Mouse (Mus musculus) gonadal fat pad, adult 2 months (tissue): ENCODE data around the gene 4921536K21Rik. TPM values are rescaled to one million over a fixed set of nuclear protein-coding genes. Genes with fewer than 3 reads are reported as not detected.

Experiments
- DNase-seq: peaks from one replicate; pipeline ENCODE4 v3.0.0-alpha.2; 2012; ENCODE audit warnings: low read depth
- polyA plus RNA-seq: library from polyadenylated mRNA; depleted of rRNA; stranded (reverse); fragments of >200 nt; gene quantifications from 2 replicates; pipeline ENCODE4 v1.2.3, GENCODE M21; 2012; rRNA removed

Gene 4921536K21Rik
- polyA plus RNA-seq, 1 experiment, result 1.9 TPM

- no peak for DNase-seq
These were observed 39.1 kb downstream of the 4921536K21Rik start for GRCm38 (mm10) chr11:3855846-3856245.

- no peak for DNase-seq
These were observed 40.7 kb downstream of the 4921536K21Rik start for GRCm38 (mm10) chr11:3854156-3854555.

- no peak for DNase-seq
These were observed 41.3 kb downstream of the 4921536K21Rik start for GRCm38 (mm10) chr11:3853481-3854034.

- DNase-seq, result no peak
These were observed 41.9 kb downstream of the 4921536K21Rik start for GRCm38 (mm10) chr11:3853031-3853430.

GRCm38 (mm10) chr11:3851872-3852271 is 43.0 kb downstream of the 4921536K21Rik start:
- DNase-seq, result no peak

DNA sequence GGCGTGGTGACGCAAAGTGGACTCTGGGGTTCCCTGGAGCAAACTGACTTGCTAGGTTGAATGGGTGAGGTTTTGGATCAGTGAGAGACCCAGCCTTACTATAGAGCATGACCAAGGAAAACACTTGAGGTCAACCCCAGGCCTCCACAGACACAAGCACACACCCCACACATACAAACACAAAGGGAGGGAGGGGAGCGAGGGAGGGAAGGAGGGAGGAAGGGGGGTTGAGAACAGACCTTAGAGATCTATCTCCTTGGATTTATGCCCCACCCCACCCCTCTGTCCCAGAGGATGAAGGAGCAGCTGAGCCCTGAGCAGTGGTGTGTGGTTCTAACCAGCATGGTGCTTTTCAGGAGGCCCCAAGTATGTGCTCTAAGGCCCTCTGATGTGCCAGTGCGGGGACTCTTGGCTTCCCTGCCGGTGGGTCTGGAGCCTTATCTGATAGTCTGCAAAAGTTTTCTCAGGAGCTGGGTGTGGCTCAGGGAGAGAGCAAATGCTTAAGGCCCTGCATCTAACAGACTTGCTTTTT is 44.1 kb downstream of the 4921536K21Rik start:
- no peak for DNase-seq

GRCm38 (mm10) chr11:3850315-3850614 is 44.6 kb downstream of the 4921536K21Rik start:
- no peak for DNase-seq

DNA sequence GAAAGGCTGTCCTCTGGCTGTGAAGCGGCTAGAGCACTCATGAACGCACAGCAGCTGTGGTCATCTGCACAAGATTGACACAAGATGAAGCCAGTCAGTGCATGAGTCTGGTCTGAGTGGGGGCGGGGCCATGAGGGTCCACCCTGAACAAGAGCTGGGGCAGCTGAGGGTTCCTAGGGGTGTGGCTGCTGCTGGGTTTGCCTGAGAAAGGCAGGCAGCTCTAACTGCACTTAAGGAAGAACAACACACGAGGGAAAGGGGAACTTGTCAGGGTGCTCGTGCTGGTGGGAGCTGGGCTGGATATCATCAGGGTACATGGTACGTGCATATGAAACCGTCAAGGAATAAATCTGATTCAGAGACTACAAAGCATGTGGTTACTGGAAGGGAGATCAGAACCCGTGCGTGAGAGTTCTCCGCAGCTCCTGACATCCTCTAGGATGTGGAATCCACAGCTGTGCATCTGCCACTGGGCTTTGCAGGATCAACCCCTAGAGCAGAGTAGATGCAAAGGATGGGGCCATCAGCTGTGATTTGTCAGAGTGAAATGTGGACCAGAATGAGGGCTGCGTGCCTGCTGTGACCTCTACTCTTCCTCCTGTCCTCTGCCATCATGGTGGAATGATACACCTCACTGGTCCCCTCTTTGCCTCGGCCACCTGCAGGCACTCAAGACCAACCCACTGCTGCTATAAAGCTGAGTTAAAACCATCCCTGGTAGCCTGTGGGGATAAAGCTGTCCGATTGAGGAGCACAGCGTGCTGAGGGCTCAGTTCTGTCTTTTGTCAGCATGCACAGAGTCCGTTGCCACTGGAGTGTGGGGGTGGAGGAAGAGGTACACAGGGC is 45.2 kb downstream of the 4921536K21Rik start:
- DNase-seq, result no peak

- DNase-seq, result no peak
These were observed 48.5 kb downstream of the 4921536K21Rik start for GRCm38 (mm10) chr11:3846351-3846750.

DNA sequence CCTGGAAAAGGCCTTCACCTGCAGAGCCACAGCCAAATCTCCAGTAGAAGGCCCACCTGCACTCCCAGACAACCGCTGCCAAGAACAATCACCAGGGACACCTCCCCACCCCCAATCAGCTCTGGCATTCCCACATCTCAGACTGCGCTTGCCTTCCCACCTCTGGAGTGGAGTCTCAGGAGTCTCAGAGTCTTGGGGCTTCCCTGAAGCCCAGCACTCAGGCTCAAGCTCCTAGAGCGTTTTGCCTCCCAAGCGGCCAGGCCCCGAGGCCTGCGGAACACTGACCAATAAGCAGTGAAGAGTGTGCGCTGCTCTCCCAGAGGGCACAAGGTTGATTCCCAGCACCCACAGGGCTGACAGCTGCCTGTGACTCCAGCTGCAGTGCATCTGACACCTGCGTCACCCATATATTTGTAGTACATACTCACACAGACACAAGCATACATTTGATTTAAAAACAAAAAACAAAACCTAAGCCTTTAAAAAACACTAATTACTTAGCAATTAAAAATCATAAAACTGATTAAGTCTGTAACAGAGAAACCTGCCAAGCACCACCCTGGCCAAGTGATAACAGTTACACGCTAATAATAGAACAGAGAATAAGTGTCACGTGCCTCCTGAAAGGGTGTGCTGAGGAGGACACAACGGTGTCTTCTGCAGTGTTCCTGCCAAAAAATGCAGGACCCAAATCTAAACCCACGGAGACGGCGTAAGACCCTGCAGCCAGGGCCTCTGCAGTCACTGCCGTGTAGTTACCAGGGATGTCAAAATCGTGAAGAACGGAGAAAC is 50.8 kb downstream of the 4921536K21Rik start:
- DNase-seq, result no peak

Other genes with a start within 250 kb of the 4921536K21Rik start
- gene Morc2a, start 245.9 kb downstream of the 4921536K21Rik start, polyA plus RNA-seq, result 9.0 and 10.1 TPM in 2 replicates
- 8.6 and 9.2 TPM in 2 replicates for gene Osbp2, start 31.2 kb downstream of the 4921536K21Rik start, polyA plus RNA-seq
- 13.0 and 14.9 TPM in 2 replicates for gene Dusp18, start 142 bp upstream of the 4921536K21Rik start, polyA plus RNA-seq
- 9.3 and 9.6 TPM in 2 replicates for gene Slc35e4, start 19.6 kb upstream of the 4921536K21Rik start, polyA plus RNA-seq
- 151 and 176 TPM in 2 replicates for gene Tcn2, start 37.1 kb upstream of the 4921536K21Rik start, polyA plus RNA-seq
- 33.2 and 38.7 TPM in 2 replicates for gene Pes1, start 68.9 kb upstream of the 4921536K21Rik start, polyA plus RNA-seq
- gene 4930556J24Rik, start 81.7 kb upstream of the 4921536K21Rik start, polyA plus RNA-seq, result not detected in 2 replicates
- gene Gal3st1, start 88.5 kb upstream of the 4921536K21Rik start, polyA plus RNA-seq, result 1.1 and 1.3 TPM in 2 replicates
- gene Sec14l4, start 136.4 kb upstream of the 4921536K21Rik start, polyA plus RNA-seq, result 3.8 and 4.6 TPM in 2 replicates
- gene Sec14l3, start 169.7 kb upstream of the 4921536K21Rik start, polyA plus RNA-seq, result 0.07 and 0.71 TPM in 2 replicates
- gene Mtfp1, start 200.3 kb upstream of the 4921536K21Rik start, polyA plus RNA-seq, result 7.9 and 9.5 TPM in 2 replicates
- gene Sec14l2, start 228.3 kb upstream of the 4921536K21Rik start, polyA plus RNA-seq, result 15.2 and 19.6 TPM in 2 replicates
- gene Rnf215, start 240.1 kb upstream of the 4921536K21Rik start, polyA plus RNA-seq, result 21.2 and 23.4 TPM in 2 replicates